8 mouse cellular contexts compared by ENCODE assay signal in the genomic region with DNA sequence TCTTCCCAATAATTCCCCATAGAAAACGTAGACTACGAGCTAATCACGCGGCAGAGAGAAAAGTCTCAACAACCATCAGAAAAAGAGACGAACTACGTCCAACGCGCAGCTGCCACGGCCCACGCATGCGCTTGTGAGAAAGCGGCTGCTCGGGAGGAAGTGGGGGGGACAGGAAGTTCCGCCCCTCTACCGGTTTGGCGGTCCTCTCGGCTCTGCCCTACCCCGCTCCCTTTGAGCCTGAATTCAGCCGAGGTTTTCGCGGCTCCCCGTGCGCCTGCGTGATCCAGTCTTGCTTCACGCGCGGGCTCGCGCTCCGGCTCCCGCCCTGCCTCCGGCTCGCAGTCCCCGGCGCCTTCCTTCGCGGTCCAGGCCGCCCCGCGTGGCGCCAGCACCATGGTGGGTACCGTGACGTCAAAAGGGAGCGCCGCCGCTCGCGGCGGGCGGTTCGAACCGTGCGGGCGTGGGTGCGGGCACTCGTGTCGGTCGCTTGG. TPM values are rescaled to one million over a fixed set of nuclear protein-coding genes. Genes with fewer than 3 reads are reported as not detected.
A peak's percentile ranks its signal among the peaks of the same experiment; 100 is the strongest.
DNase-seq lines count a peak whose midpoint lies in the region; ATAC-seq and TF ChIP-seq lines count a peak whose summit lies in the region.

TSS of gene Lsm2 (plus strand) at position 173 of the 491 bp plus-strand sequence.

- H3K36me3 ChIP-seq in heart, embryonic 11.5 days (ENCODE audit: control insufficient read depth, insufficient read depth, low read length), result peaks cover 16% of the 10 kb centered on the region
- peaks cover 17% of the 10 kb centered on the region for H3K36me3 ChIP-seq in kidney, embryonic 16.5 days (ENCODE audit: insufficient read depth, low read length)
- H3K36me3 ChIP-seq in liver, adult 2 months (ENCODE audit: control insufficient read depth, insufficient read depth, low read length), result peaks cover 10% of the 10 kb centered on the region
- H3K36me3 ChIP-seq in myocyte (ENCODE audit: control insufficient read depth, insufficient read depth), result peaks cover 18% of the 10 kb centered on the region
- no peaks in the 10 kb centered on the region; the same call in 1 of the 2 replicates for H3K36me3 ChIP-seq in splenic B cell, adult 2 months (ENCODE audit: control insufficient read depth, insufficient read depth, low read length, poor library complexity, severe bottlenecking)

- DNase-seq in A20 (ENCODE audit: low read depth, low spot score), result peak; percentile 97
- peak; percentile 98 for DNase-seq in brain, adult 2 months (ENCODE audit: low read depth, low spot score)
- peak; percentile 84 for DNase-seq in liver, adult 2 months (ENCODE audit: extremely low read depth, low read depth, low spot score)
- peak; percentile 95 for DNase-seq in splenic B cell, adult 2 months (ENCODE audit: low read depth, low spot score)

- H3K79me2 ChIP-seq in liver, adult 2 months (ENCODE audit: control insufficient read depth, insufficient read depth, low read length), result no peaks in the 10 kb centered on the region
- H3K79me2 ChIP-seq in myocyte (ENCODE audit: control insufficient read depth, insufficient read depth), result peaks cover 43% of the 10 kb centered on the region

- peak within 1 kb of the TSS; percentile 73 for H3ac ChIP-seq in myocyte (ENCODE audit: control insufficient read depth, insufficient read length)

- no peaks in the 10 kb centered on the region for H3K9me3 ChIP-seq in heart, embryonic 11.5 days (replicated peaks; ENCODE audit: control insufficient read depth, low read length)
- H3K9me3 ChIP-seq in kidney, embryonic 16.5 days (ENCODE audit: low read length), result no peaks in the 10 kb centered on the region

- H3K27me3 ChIP-seq in heart, embryonic 11.5 days (ENCODE audit: control insufficient read depth, insufficient read depth, low read length), result no peaks in the 10 kb centered on the region
- no peaks in the 10 kb centered on the region for H3K27me3 ChIP-seq in kidney, embryonic 16.5 days (ENCODE audit: insufficient read depth, low read length)
- no peaks in the 10 kb centered on the region for H3K27me3 ChIP-seq in liver, adult 2 months (ENCODE audit: control insufficient read depth, insufficient read depth, low read length)
- H3K27me3 ChIP-seq in myocyte (ENCODE audit: control insufficient read depth, insufficient read depth, insufficient read length), result no peaks in the 10 kb centered on the region
- H3K27me3 ChIP-seq in splenic B cell, adult 2 months (ENCODE audit: control insufficient read depth, insufficient read depth, low read length, poor library complexity, severe bottlenecking), result no peaks in the 10 kb centered on the region

- H3K4me3 ChIP-seq in heart, embryonic 11.5 days (ENCODE audit: low read depth, low read length), result peak within 1 kb of the TSS; percentile 85
- peak within 1 kb of the TSS; percentile 92 for H3K4me3 ChIP-seq in kidney, embryonic 16.5 days (ENCODE audit: low read length)
- peak within 1 kb of the TSS; percentile 87 for H3K4me3 ChIP-seq in liver, adult 2 months (ENCODE audit: insufficient read depth, low read depth, low read length)
- peak within 1 kb of the TSS; percentile 71 for H3K4me3 ChIP-seq in myocyte

- peak within 1 kb of the TSS; percentile 97 for H3K9ac ChIP-seq in heart, embryonic 11.5 days (ENCODE audit: low read depth, low read length)
- peak within 1 kb of the TSS; percentile 96 for H3K9ac ChIP-seq in kidney, embryonic 16.5 days (replicated peaks; ENCODE audit: low read length)
- H3K9ac ChIP-seq in liver, adult 2 months (ENCODE audit: low read depth, low read length), result peak within 1 kb of the TSS; percentile 95

- peaks cover 9% of the 10 kb centered on the region for H3K4me1 ChIP-seq in heart, embryonic 11.5 days (ENCODE audit: control insufficient read depth, insufficient read depth, low read length)
- peaks cover 27% of the 10 kb centered on the region for H3K4me1 ChIP-seq in kidney, embryonic 16.5 days (ENCODE audit: insufficient read depth, low read length)
- peaks cover 16% of the 10 kb centered on the region for H3K4me1 ChIP-seq in liver, adult 2 months (ENCODE audit: control insufficient read depth, insufficient read depth, low read length)

- peak; percentile 81 for TF ChIP-seq POLR2A in liver, adult 2 months (IDR thresholded peaks at IDR 0.05; ENCODE audit: extremely low read depth, insufficient read depth, low read length)
- peak; percentile 79 for TF ChIP-seq POLR2A in myocyte (IDR thresholded peaks at IDR 0.05; ENCODE audit: insufficient read length, low read depth)

- WGBS in heart, embryonic 11.5 days (ENCODE audit: insufficient replicate concordance), result under 1% methylated on average over 58 of the region's 58 CpGs
- 0% methylated on average over 58 of the region's 58 CpGs for WGBS in kidney, embryonic 16.5 days
- under 1% methylated on average over 58 of the region's 58 CpGs for WGBS in liver, adult 2 months

- peak within 1 kb of the TSS; percentile 67 for H3K4me2 ChIP-seq in heart, embryonic 11.5 days
- peak within 1 kb of the TSS; percentile 82 for H3K4me2 ChIP-seq in kidney, embryonic 16.5 days (replicated peaks; ENCODE audit: low read depth, low read length)
- H3K4me2 ChIP-seq in myocyte (ENCODE audit: low read depth), result peak within 1 kb of the TSS; percentile 97

- peak within 1 kb of the TSS; percentile 97 for H3K27ac ChIP-seq in heart, embryonic 11.5 days (ENCODE audit: low read depth, low read length)
- H3K27ac ChIP-seq in kidney, embryonic 16.5 days (ENCODE audit: low read length), result peak within 1 kb of the TSS; percentile 99
- peak within 1 kb of the TSS; percentile 97 for H3K27ac ChIP-seq in liver, adult 2 months (replicated peaks; ENCODE audit: insufficient read depth, low read depth, low read length)

- ATAC-seq in erythroblast, adult 5-6 weeks (replicated peaks; ENCODE audit: low FRiP score, poor library complexity, severe bottlenecking), result peak; percentile 90
- ATAC-seq in heart, embryonic 11.5 days (replicated peaks; ENCODE audit: insufficient number of reproducible peaks, low FRiP score, low TSS enrichment), result peak; percentile 87
- ATAC-seq in kidney, embryonic 16.5 days (ENCODE audit: low FRiP score, low TSS enrichment), result peak; percentile 94

- no peak for TF ChIP-seq CTCF in liver, adult 2 months (IDR thresholded peaks at IDR 0.05; ENCODE audit: low read depth, low read length)

TF ChIP-seq in myocyte, 11 proteins besides CTCF, POLR2A, EP300 and RAD21:
- TF ChIP-seq TCF3 (IDR thresholded peaks at IDR 0.05; ENCODE audit: insufficient read length, low read depth) (no peak), TCF12 (IDR thresholded peaks at IDR 0.05; ENCODE audit: insufficient read depth, poor library complexity, severe bottlenecking) (no peak), REST (IDR thresholded peaks at IDR 0.05; ENCODE audit: insufficient read depth, insufficient read length) (no peak), MYOD1 (IDR thresholded peaks at IDR 0.05; ENCODE audit: control insufficient read depth in 1 of 3, insufficient read length in 2 of 3, low read depth in 2 of 3) (peak in 2 of 3 experiments; percentile 74 to 75), MAX (IDR thresholded peaks at IDR 0.05; ENCODE audit: low read depth) (no peak), MYOG (IDR thresholded peaks at IDR 0.05; ENCODE audit: control insufficient read depth in 1 of 3, insufficient read depth in 1 of 3, insufficient read length in 2 of 3, low read depth in 2 of 3) (peak in 2 of 3 experiments; percentile 71), CEBPB (IDR thresholded peaks at IDR 0.05; ENCODE audit: insufficient read depth, poor library complexity, severe bottlenecking) (no peak), SRF (IDR thresholded peaks at IDR 0.05; ENCODE audit: control insufficient read depth, insufficient read length, low read depth) (peak; percentile 53), E2F4 (IDR thresholded peaks at IDR 0.05; ENCODE audit: insufficient read depth) (peak; percentile 97), POLR2AphosphoS2 (IDR thresholded peaks at IDR 0.05; ENCODE audit: insufficient read length, low read depth) (peak; percentile 93), USF1 (IDR thresholded peaks at IDR 0.05; ENCODE audit: low read depth) (no peak)
TF ChIP-seq in myocyte: peak in this region for 5.

RNA-seq across cellular contexts. Expression of gene Lsm2, which starts in this region (rescaled TPM):
- total RNA-seq in erythroblast, adult 5-6 weeks (2015; ENCODE audit: low replicate concordance), result 46.8 and 50.3 TPM in 2 replicates
- total RNA-seq in erythroblast, adult 5-6 weeks (2017; ENCODE audit: low replicate concordance), result 11.2 and 16.7 TPM in 2 replicates
- 162 and 169 TPM in 2 replicates for polyA plus RNA-seq in heart, embryonic 11.5 days (2014; fragmentation: Nextera tagmentation; extraction: Ambion mirVana)
- polyA plus RNA-seq in kidney, embryonic 16.5 days (2015; fragmentation: Nextera tagmentation; extraction: Ambion mirVana), result 206 and 230 TPM in 2 replicates
- 7.9 and 11.1 TPM in 2 replicates for total RNA-seq in liver, adult 2 months (2014; rRNA removed)
- 55.1 and 63.0 TPM in 2 replicates for polyA plus RNA-seq in liver, adult 2 months (2012; rRNA removed)
- polyA plus RNA-seq in myocyte (2012; fragmentation: generic; extraction: Trizol), result 52.3 TPM

Comparison
In these comparisons a context has a peak if more than half of its experiments do, and no peak if none do; other contexts are left out.
1. Peak in every context shown above with its lines: DNase-seq, ATAC-seq, H3K4me3 ChIP-seq and H3K27ac ChIP-seq.